Mouse (Mus musculus) embryonic fibroblast, embryonic 13.5 days (primary cell): ENCODE results near the gene Taf11. TPM values are rescaled to one million over a fixed set of nuclear protein-coding genes. Genes with fewer than 3 reads are reported as not detected.

Experiments used
- H3K27ac ChIP-seq: 2 replicates; pipeline ENCODE4 v1.5.1; 2012; ENCODE audit warnings: low read length, control low read depth, inconsistent platforms; ENCODE audit not compliant: insufficient read depth
- H3K4me1 ChIP-seq: 2 replicates; pipeline ENCODE4 v1.6.1; 2011; ENCODE audit warnings: low read length; ENCODE audit not compliant: control insufficient read depth, insufficient read depth
- H3K4me3 ChIP-seq: 2 replicates; pipeline ENCODE4 v1.5.1; 2011; ENCODE audit warnings: mild to moderate bottlenecking, control low read depth, low read length; ENCODE audit not compliant: insufficient read depth
- CTCF ChIP-seq: IDR thresholded peaks from 2 replicates; pipeline ENCODE4 v1.5.1; 2011; ENCODE audit warnings: mild to moderate bottlenecking, control low read depth, low read length, moderate library complexity, borderline replicate concordance; ENCODE audit not compliant: insufficient read depth
- POLR2A ChIP-seq: IDR thresholded peaks from 2 replicates; pipeline ENCODE4 v1.6.1; 2011; ENCODE audit warnings: low read depth, mild to moderate bottlenecking, control low read depth, low read length, moderate library complexity
- polyA plus RNA-seq: library from polyadenylated mRNA; stranded (reverse); fragments of >200 nt; gene quantifications from 2 replicates; pipeline ENCODE4 v1.2.4, GENCODE M21; 2011; ENCODE audit warnings: low read depth; ENCODE audit not compliant: missing spikeins, insufficient read length

The Taf11 gene
- 33.2 and 39.5 TPM in 2 replicates for polyA plus RNA-seq

- peak within 1 kb of the TSS; percentile 84 for H3K4me3 ChIP-seq
- peaks cover 3% of the 10 kb centered on the region; the same call in 1 of the 2 replicates for H3K4me1 ChIP-seq
- H3K27ac ChIP-seq = no peak within 1 kb of the TSS
- TF ChIP-seq POLR2A (no peak), CTCF (no peak)
Observed at GRCm38 (mm10) chr17:27909622-27910500, at the start of gene Taf11. Taf11 (minus strand) TSS chr17:27909844.

GRCm38 (mm10) chr17:27957649-27958048 is 48.0 kb upstream of the Taf11 start:
- H3K4me1 ChIP-seq = peaks cover 5% of the 10 kb centered on the region; the same call in 1 of the 2 replicates
- H3K27ac ChIP-seq = no peak overlapping the region
- TF ChIP-seq CTCF (no peak), POLR2A (no peak)
- H3K4me3 ChIP-seq = no peak overlapping the region

- H3K27ac ChIP-seq = no peak overlapping the region
- H3K4me1 ChIP-seq = peaks cover 5% of the 10 kb centered on the region; the same call in 1 of the 2 replicates
- TF ChIP-seq POLR2A (no peak), CTCF (no peak)
- no peak overlapping the region for H3K4me3 ChIP-seq
Observed at GRCm38 (mm10) chr17:27954629-27955402, 45.2 kb upstream of the Taf11 start.

- Histone ChIP-seq H3K4me1 (peaks cover 5% of the 10 kb centered on the region; the same call in 1 of the 2 replicates), H3K4me3 (no peak overlapping the region), H3K27ac (no peak overlapping the region)
- TF ChIP-seq POLR2A (no peak), CTCF (no peak)
Observed at GRCm38 (mm10) chr17:27953136-27953535, 43.5 kb upstream of the Taf11 start.

- Histone ChIP-seq H3K27ac (no peak overlapping the region), H3K4me1 (peaks cover 8% of the 10 kb centered on the region), H3K4me3 (no peak overlapping the region)
- TF ChIP-seq CTCF = no peak
- no peak for TF ChIP-seq POLR2A
Observed at GRCm38 (mm10) chr17:27947155-27947554, 37.5 kb upstream of the Taf11 start.

- Histone ChIP-seq H3K27ac (no peak overlapping the region), H3K4me1 (peaks cover 8% of the 10 kb centered on the region), H3K4me3 (no peak overlapping the region)
- TF ChIP-seq POLR2A (no peak), CTCF (no peak)
Observed at GRCm38 (mm10) chr17:27946371-27946770, 36.7 kb upstream of the Taf11 start.

GRCm38 (mm10) chr17:27945546-27946216 is 36.0 kb upstream of the Taf11 start:
- Histone ChIP-seq H3K4me1 (peaks cover 8% of the 10 kb centered on the region), H3K27ac (no peak overlapping the region), H3K4me3 (no peak overlapping the region)
- TF ChIP-seq CTCF (no peak), POLR2A (no peak)

- Histone ChIP-seq H3K27ac (no peak overlapping the region), H3K4me1 (peaks cover 20% of the 10 kb centered on the region), H3K4me3 (no peak overlapping the region)
- TF ChIP-seq CTCF = no peak
- no peak for TF ChIP-seq POLR2A
Observed at GRCm38 (mm10) chr17:27942131-27942530, 32.5 kb upstream of the Taf11 start.

- no peak overlapping the region for H3K27ac ChIP-seq
- TF ChIP-seq POLR2A (no peak), CTCF (no peak)
- peaks cover 21% of the 10 kb centered on the region for H3K4me1 ChIP-seq
- no peak overlapping the region for H3K4me3 ChIP-seq
Observed at GRCm38 (mm10) chr17:27941698-27942097, 32.1 kb upstream of the Taf11 start.

GRCm38 (mm10) chr17:27941178-27941577 is 31.5 kb upstream of the Taf11 start:
- Histone ChIP-seq H3K27ac (no peak overlapping the region), H3K4me1 (peaks cover 17% of the 10 kb centered on the region), H3K4me3 (no peak overlapping the region)
- TF ChIP-seq CTCF (no peak), POLR2A (no peak)
